Mouse (Mus musculus) cortical plate, adult 2 months (tissue): ENCODE data around the gene Nudt14. TPM values are rescaled to one million over a fixed set of nuclear protein-coding genes. Genes with fewer than 3 reads are reported as not detected.

Experiments
- H3K27ac ChIP-seq: fragments of 200-500 bp; 2 replicates; pipeline ENCODE4 v1.5.1; 2012; ENCODE audit warnings: low read length, control low read depth, inconsistent platforms; ENCODE audit not compliant: insufficient read depth
- H3K4me1 ChIP-seq: fragments of 200-500 bp; 2 replicates; pipeline ENCODE4 v1.6.1; 2011; ENCODE audit warnings: low read length; ENCODE audit not compliant: control insufficient read depth, insufficient read depth
- H3K4me3 ChIP-seq: fragments of 200-500 bp; 2 replicates; pipeline ENCODE4 v1.5.1; 2011; ENCODE audit warnings: mild to moderate bottlenecking, low read length, control low read depth; ENCODE audit not compliant: insufficient read depth
- CTCF ChIP-seq: fragments of 200-500 bp; IDR thresholded peaks from 2 replicates; pipeline ENCODE4 v1.5.1; 2011; ENCODE audit warnings: mild to moderate bottlenecking, control low read depth, low read length; ENCODE audit not compliant: insufficient read depth; ENCODE audit errors: extremely low read depth
- POLR2A ChIP-seq: fragments of 200-500 bp; IDR thresholded peaks from 2 replicates; pipeline ENCODE4 v1.6.1; 2011; ENCODE audit warnings: mild to moderate bottlenecking, low read length, control low read depth; ENCODE audit not compliant: insufficient read depth; ENCODE audit errors: extremely low read depth
- polyA plus RNA-seq: library from polyadenylated mRNA; depleted of rRNA; stranded (reverse); fragments of >200 nt; gene quantifications from 2 replicates; pipeline ENCODE4 v1.2.3, GENCODE M21; 2012

Gene Nudt14
- polyA plus RNA-seq, 1 experiment, result 18.9 TPM

GRCm38 (mm10) chr12:112938366-112938765, 3.6 kb downstream of the Nudt14 start:
- Histone ChIP-seq H3K4me1 (peaks cover 7% of the 10 kb centered on the region), H3K27ac (no peak overlapping the region), H3K4me3 (no peak overlapping the region)
- TF ChIP-seq POLR2A (no peak), CTCF (no peak)

- H3K4me1 ChIP-seq, result peaks cover 7% of the 10 kb centered on the region
- H3K4me3 ChIP-seq, result no peak overlapping the region
- no peak overlapping the region for H3K27ac ChIP-seq
- TF ChIP-seq CTCF (no peak), POLR2A (no peak)
Observed at GRCm38 (mm10) chr12:112937906-112938305, 4.0 kb downstream of the Nudt14 start.

DNA sequence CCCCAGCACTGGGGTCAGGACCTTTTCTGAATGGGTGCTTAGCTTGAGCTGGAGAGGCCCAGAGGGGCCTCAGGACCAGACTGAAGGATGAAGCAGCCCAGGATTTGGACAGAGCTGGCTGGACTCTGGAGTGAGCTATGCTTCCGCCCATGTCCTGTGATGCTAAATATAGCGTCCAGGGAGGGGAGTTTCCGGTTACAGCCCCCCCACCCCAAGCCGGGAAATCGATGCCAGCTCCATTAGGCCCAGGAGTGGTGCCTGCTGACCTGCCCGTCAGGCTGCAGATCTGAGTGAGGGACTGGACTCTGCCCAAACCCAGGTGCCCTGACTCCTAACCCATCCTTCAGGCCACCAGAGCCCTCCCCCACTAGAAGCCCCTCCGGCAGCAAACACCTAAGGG, 9.3 kb downstream of the Nudt14 start:
- peaks cover 2% of the 10 kb centered on the region for H3K4me1 ChIP-seq
- no peak overlapping the region for H3K27ac ChIP-seq
- TF ChIP-seq POLR2A, result no peak
- TF ChIP-seq CTCF, result no peak
- no peak overlapping the region for H3K4me3 ChIP-seq

DNA sequence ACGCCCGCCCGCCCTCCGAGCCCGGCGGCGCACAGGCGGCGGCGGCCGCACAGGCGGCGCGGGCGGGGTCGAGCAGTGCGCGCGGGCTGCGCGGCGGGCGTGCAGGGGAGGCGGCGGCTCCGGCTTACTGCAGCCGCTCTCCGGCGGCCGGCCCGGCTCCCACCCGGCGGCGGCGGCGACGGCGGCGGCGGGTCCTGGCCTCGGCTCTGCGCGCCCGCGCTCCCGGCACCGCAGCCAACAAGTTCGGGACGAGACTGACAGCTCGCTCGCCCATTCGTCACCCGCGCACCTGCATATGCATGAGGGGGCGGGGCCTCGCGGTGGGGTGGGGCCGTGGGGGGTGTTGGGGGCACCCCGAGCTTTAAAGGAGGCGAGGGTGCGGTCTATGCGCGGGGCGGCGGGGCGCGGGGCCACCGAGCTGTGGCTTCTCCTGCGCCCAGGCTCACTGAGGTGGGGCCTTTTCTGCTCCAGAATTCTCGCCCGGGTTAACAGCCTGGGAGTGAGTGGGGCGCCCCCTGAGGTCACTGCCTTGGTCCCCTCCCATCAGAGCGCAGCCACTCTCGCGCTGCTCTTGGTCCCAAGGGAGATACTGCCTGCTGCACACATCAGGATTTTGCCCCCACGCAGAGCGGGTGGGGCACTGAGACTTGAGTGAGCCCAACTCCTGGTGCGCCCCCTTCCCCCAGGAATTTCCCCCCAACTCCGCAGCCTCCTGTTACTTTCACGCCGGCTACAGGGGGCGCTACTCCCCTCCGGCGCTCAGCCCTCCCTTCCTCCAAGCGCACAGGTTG, 12.2 kb downstream of the Nudt14 start, which contains the start of gene Jag2:
Jag2 (minus strand) TSS at position 215 of the 791 bp plus-strand sequence.
- Histone ChIP-seq H3K4me3 (peak within 1 kb of the TSS; percentile 60), H3K27ac (peak within 1 kb of the TSS; percentile 90), H3K4me1 (peaks cover 2% of the 10 kb centered on the region; the same call in 1 of the 2 replicates)
- TF ChIP-seq POLR2A, result peak; percentile 45; the same call in 1 of the 2 replicates
- peak; percentile 43; the same call in 1 of the 2 replicates for TF ChIP-seq CTCF

- TF ChIP-seq POLR2A, result 0 out of 2 replicates have a peak, but pooled peaks have one; percentile 34
- TF ChIP-seq CTCF, result no peak
- peak overlapping the region; percentile 60 for H3K4me3 ChIP-seq
- peak overlapping the region; percentile 90 for H3K27ac ChIP-seq
- peaks cover 2% of the 10 kb centered on the region; the same call in 1 of the 2 replicates for H3K4me1 ChIP-seq
Observed at GRCm38 (mm10) chr12:112928401-112929241, 13.3 kb downstream of the Nudt14 start.

DNA sequence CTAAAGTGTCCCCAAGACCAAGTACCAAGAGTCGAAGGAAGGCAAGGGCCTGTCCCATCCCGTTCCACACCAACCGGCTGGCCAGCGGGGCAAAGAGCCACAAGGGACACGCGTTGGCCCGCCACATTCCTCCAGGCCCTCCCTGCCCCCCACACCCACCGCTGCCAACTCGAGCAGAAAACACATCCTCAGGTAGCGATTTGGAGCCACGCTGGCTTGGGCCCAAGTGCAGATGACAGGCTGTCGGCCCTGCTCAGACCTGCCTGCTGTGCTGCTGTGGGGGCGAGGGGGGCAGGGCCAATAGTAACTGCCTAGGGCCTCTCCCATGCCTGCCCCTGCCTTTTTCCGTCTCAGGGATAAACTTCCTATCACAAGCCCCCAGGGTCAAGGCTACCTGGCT, 14.7 kb downstream of the Nudt14 start:
- TF ChIP-seq POLR2A, result no peak
- no peak for TF ChIP-seq CTCF
- H3K4me3 ChIP-seq, result no peak overlapping the region
- H3K4me1 ChIP-seq, result peaks cover 2% of the 10 kb centered on the region; the same call in 1 of the 2 replicates
- no peak overlapping the region for H3K27ac ChIP-seq

DNA sequence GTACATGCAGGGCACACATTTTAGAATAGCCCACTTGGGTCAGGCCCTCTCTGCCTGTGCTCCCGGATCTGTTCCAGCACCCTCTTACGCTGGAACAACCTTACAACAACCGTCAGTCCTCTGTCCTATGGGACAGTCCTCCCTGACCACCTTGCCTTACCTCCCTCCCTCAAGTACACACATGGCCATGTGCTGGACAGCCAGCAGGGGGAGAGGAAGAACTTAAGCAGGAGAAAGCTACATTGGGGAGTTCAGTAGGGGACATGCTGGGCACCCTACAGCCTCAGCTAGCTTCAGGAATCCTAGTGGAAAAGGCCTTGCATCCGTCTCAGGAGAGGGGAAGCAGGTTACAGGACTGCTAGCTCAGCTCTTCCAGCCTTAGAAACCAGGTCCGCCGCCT, 16.0 kb downstream of the Nudt14 start:
- TF ChIP-seq CTCF (peak; percentile 13; the same call in 1 of the 2 replicates), POLR2A (no peak)
- Histone ChIP-seq H3K4me3 (no peak overlapping the region), H3K4me1 (peaks cover 4% of the 10 kb centered on the region; the same call in 1 of the 2 replicates), H3K27ac (no peak overlapping the region)

DNA sequence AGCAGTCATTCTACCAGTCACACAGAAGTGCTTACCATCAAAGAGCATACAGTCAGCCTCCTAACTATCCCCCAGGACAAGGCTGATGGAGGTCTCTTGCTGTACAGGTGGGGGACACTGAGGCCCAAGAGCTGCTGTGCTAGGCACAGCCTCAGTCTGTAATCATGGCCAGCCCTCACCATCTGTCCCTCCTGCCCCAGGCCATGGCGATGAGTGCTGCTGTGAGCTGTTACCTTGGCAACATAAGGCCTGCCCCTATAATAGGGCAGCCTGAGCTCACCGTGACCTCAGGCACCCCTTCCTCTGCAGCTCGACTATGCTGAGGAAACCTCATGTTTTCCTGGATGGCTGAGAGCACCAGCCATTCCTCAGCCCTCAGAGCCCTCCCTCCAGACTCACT, 19.4 kb downstream of the Nudt14 start:
- TF ChIP-seq CTCF (no peak), POLR2A (no peak)
- no peak overlapping the region for H3K4me3 ChIP-seq

GRCm38 (mm10) chr12:112921518-112921917, 20.4 kb downstream of the Nudt14 start:
- H3K4me1 ChIP-seq, result 0 out of 2 replicates have a peak, but pooled peaks cover 1% of the 10 kb centered on the region
- no peak overlapping the region for H3K27ac ChIP-seq
- H3K4me3 ChIP-seq, result no peak overlapping the region
- no peak for TF ChIP-seq CTCF
- no peak for TF ChIP-seq POLR2A

More for the DNA sequence above, 19.4 kb downstream of the Nudt14 start:
- Histone ChIP-seq H3K27ac (no peak overlapping the region), H3K4me1 (0 out of 2 replicates have a peak, but pooled peaks cover 1% of the 10 kb centered on the region)

DNA sequence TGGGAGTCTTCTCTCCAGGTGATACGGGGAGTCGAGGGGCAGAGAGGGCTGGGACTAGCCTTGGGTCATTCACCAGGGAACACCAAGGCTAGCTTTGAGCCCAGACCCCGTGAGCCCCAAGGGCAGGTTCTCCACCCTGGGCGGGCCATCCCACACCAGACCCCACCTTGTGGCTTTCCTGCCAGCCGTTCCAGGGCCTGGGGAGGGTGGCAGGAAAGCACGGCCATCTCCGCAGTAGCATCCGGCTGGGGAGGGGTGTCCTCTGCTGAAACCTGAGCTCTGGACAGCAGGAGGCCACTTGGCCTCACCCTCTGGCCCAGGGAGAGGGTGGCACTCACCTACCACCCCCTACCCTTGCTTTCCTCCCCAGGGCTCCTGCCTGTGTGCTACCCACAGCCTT, 24.0 kb downstream of the Nudt14 start:
- Histone ChIP-seq H3K4me1 (0 out of 2 replicates have a peak, but pooled peaks cover 1% of the 10 kb centered on the region), H3K4me3 (no peak overlapping the region), H3K27ac (peak overlapping the region; percentile 67)
- TF ChIP-seq CTCF (no peak), POLR2A (no peak)
